Mouse (Mus musculus): ENCODE data around the gene Ttc8. TPM values are rescaled to one million over a fixed set of nuclear protein-coding genes. Genes with fewer than 3 reads are reported as not detected.
A peak's percentile ranks its signal among the peaks of the same experiment; 100 is the strongest.

Ttc8 gene
- polyA plus RNA-seq, 1 experiment from 2014 or later, result 35.7 TPM

DNA sequence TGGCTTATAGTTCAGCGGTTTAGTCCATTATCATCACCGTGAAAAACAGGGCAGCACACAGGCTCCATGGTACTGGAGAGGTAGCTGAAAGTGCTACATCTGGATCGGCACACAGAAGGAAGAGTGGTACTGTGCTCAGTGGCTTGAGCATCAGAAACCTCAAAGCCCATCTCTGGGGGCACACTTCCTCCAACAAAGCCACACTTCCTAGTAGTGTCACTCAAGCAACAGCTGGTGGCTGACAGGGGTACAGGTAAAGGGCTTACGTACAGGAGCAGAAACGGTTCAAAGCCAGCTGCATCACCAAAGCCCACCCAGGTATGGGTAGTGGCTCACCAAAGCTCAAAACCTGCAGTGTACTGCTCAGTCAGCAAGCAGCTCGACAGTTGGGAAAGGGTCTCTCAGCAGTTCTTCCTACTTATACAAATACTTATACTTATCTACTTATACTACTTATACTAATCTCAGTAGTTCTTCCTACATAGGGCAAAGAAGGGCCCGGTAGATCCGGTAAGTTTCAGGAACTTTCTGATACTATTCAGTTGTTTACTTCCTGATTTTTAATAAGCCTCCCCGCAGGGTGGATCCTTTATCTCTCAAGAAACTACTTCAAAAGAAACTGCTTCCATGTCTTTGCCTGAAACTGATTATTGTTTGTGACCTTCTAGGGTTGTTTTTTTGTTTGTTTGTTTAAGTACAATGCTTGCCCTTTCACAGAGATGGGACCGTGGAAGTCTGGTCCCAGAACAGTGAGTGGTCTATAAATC lies 78.5 kb downstream of the Ttc8 start:
- H3K4me3 ChIP-seq (ENCODE audit: low read depth, low read length), result no peak overlapping the region
- DNase-seq (ENCODE audit: low spot score) (no peak), ATAC-seq (ENCODE audit: insufficient number of reproducible peaks, low FRiP score, low TSS enrichment, low read depth) (no peak)
- H3K36me3 ChIP-seq (ENCODE audit: control insufficient read depth, insufficient read depth, low read length), result no peaks in the 10 kb centered on the region
- WGBS, result 88% methylated on average over 10 of the region's 10 CpGs
- H3K9me3 ChIP-seq (ENCODE audit: control insufficient read depth, low read length), result no peaks in the 10 kb centered on the region
- no peaks in the 10 kb centered on the region for H3K27me3 ChIP-seq (ENCODE audit: control insufficient read depth, insufficient read depth, low read length)
- no peak overlapping the region for H3K4me2 ChIP-seq (ENCODE audit: low read depth, severe bottlenecking)
- H3K27ac ChIP-seq (replicated peaks; ENCODE audit: low read depth, low read length), result no peak overlapping the region
- no peaks in the 10 kb centered on the region for H3K4me1 ChIP-seq (ENCODE audit: control insufficient read depth, insufficient read depth, low read length)
- no peak overlapping the region for H3K9ac ChIP-seq (ENCODE audit: low read length)

DNA sequence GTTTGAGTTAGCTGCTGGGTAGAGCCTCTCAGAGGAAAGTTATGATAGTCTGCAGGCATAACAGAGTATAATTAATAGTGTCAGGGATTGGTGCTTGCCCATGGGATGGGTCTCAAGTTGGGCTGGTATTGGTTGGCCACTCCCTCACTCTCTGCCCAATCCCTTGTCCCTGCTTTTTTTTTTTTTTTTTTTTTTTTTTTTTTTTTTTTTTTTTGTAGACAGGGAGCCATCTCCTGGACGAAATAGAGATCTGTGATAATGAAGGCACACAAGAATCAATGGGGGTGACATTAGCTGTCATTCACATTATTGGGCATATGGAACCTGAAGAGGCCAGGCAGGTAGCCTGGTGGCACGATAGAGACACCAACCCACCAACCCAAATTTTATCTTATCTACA lies 79.9 kb downstream of the Ttc8 start:
- Histone ChIP-seq H3K9me3 (ENCODE audit: control insufficient read depth, low read length) (no peaks in the 10 kb centered on the region), H3K9ac (ENCODE audit: low read length) (no peak overlapping the region), H3K4me2 (ENCODE audit: low read depth, severe bottlenecking) (no peak overlapping the region), H3K27ac (replicated peaks; ENCODE audit: low read depth, low read length) (no peak overlapping the region), H3K36me3 (ENCODE audit: control insufficient read depth, insufficient read depth, low read length) (no peaks in the 10 kb centered on the region), H3K4me1 (ENCODE audit: control insufficient read depth, insufficient read depth, low read length) (no peaks in the 10 kb centered on the region), H3K4me3 (ENCODE audit: low read depth, low read length) (no peak overlapping the region), H3K27me3 (ENCODE audit: control insufficient read depth, insufficient read depth, low read length) (no peaks in the 10 kb centered on the region)
- 73% methylated on average over 2 of the region's 2 CpGs for WGBS
- no peak for DNase-seq (ENCODE audit: low spot score)
- ATAC-seq (ENCODE audit: insufficient number of reproducible peaks, low FRiP score, low TSS enrichment, low read depth), result no peak

DNA sequence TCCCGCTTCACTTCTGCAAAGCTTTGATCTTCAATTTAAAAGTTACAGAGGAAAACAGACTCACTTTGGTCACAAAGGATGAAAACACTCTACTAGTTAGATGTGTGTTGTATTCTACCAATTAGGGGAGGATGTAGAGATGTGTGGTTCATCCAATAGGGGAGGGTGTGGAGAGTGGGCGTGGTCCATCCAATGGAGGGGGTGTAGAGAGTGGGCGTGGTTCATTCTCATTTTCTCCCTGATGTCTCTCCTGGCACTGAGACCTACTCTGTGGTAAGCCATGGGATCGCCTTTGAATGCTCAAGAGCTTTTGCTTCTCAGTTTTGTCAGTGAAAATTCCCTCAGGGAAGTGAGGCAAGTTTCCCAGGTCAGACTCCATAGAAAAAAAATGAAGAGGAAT lies 82.7 kb downstream of the Ttc8 start:
- no peak for DNase-seq (ENCODE audit: low spot score)
- no peaks in the 10 kb centered on the region for H3K36me3 ChIP-seq (ENCODE audit: control insufficient read depth, insufficient read depth, low read length)
- no peaks in the 10 kb centered on the region for H3K27me3 ChIP-seq (ENCODE audit: control insufficient read depth, insufficient read depth, low read length)
- H3K4me2 ChIP-seq (ENCODE audit: low read depth, severe bottlenecking), result no peak overlapping the region
- H3K9me3 ChIP-seq (ENCODE audit: control insufficient read depth, low read length), result no peaks in the 10 kb centered on the region
- H3K27ac ChIP-seq (replicated peaks; ENCODE audit: low read depth, low read length), result no peak overlapping the region
- no peaks in the 10 kb centered on the region for H3K4me1 ChIP-seq (ENCODE audit: control insufficient read depth, insufficient read depth, low read length)
- 60% methylated on average over 4 of the region's 4 CpGs for WGBS
- H3K4me3 ChIP-seq (ENCODE audit: low read depth, low read length), result no peak overlapping the region
- no peak for ATAC-seq (ENCODE audit: insufficient number of reproducible peaks, low FRiP score, low TSS enrichment, low read depth)
- H3K9ac ChIP-seq (ENCODE audit: low read length), result no peak overlapping the region

DNA sequence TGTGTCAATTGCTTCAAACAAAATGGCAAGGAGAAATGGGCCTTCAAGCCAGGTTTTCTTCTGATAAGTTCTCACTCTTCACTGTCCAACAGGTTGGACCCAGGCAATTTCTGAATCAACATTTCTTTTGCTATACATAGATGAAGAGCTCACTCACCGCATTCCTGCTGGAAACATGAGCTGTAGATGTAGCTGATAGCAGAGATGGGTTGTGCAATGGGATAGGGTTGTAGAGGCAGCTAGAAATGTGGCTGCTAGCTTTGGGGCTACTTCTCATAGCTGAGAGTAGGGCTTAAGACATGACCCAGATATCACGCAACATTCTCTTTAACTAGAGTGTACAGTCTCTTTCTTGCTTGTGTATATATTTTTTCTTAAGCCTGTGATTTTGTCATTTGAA lies 84.4 kb downstream of the Ttc8 start:
- H3K9ac ChIP-seq (ENCODE audit: low read length), result no peak overlapping the region
- no peak overlapping the region for H3K4me3 ChIP-seq (ENCODE audit: low read depth, low read length)
- DNase-seq (ENCODE audit: low spot score), result no peak
- no peaks in the 10 kb centered on the region for H3K4me1 ChIP-seq (ENCODE audit: control insufficient read depth, insufficient read depth, low read length)
- no peak overlapping the region for H3K27ac ChIP-seq (replicated peaks; ENCODE audit: low read depth, low read length)
- no peaks in the 10 kb centered on the region for H3K9me3 ChIP-seq (ENCODE audit: control insufficient read depth, low read length)
- 95% methylated on average over 2 of the region's 2 CpGs for WGBS
- no peak overlapping the region for H3K4me2 ChIP-seq (ENCODE audit: low read depth, severe bottlenecking)
- no peak for ATAC-seq (ENCODE audit: insufficient number of reproducible peaks, low FRiP score, low TSS enrichment, low read depth)
- H3K27me3 ChIP-seq (ENCODE audit: control insufficient read depth, insufficient read depth, low read length), result no peaks in the 10 kb centered on the region
- H3K36me3 ChIP-seq (ENCODE audit: control insufficient read depth, insufficient read depth, low read length), result no peaks in the 10 kb centered on the region

DNA sequence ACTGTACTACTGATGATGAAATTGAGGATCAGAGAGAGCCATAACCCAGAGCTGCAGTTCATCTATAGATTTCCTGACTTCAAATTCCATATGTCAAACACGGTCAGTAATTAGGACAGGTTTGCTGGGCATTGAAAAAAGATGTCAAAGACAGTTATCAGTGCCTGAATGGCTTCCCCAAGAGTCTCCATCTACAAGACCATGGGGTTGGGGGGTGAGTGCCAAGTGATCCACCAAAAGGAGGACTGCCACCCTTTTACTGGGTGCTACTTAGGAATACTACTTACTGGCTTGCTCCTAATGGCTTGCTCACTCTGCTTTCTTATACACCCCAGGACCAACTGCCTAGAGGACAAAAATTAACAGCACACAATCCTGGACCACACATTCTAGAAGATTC lies 88.4 kb downstream of the Ttc8 start:
- H3K27ac ChIP-seq (replicated peaks; ENCODE audit: low read depth, low read length), result no peak overlapping the region
- WGBS, result 77% methylated on average over 1 of the region's 1 CpGs
- ATAC-seq (ENCODE audit: insufficient number of reproducible peaks, low FRiP score, low TSS enrichment, low read depth), result no peak
- H3K4me1 ChIP-seq (ENCODE audit: control insufficient read depth, insufficient read depth, low read length), result no peaks in the 10 kb centered on the region
- H3K4me2 ChIP-seq (ENCODE audit: low read depth, severe bottlenecking), result no peak overlapping the region
- no peak overlapping the region for H3K9ac ChIP-seq (ENCODE audit: low read length)
- no peaks in the 10 kb centered on the region for H3K9me3 ChIP-seq (ENCODE audit: control insufficient read depth, low read length)
- no peak overlapping the region for H3K4me3 ChIP-seq (ENCODE audit: low read depth, low read length)
- DNase-seq (ENCODE audit: low spot score), result no peak
- no peaks in the 10 kb centered on the region for H3K36me3 ChIP-seq (ENCODE audit: control insufficient read depth, insufficient read depth, low read length)
- H3K27me3 ChIP-seq (ENCODE audit: control insufficient read depth, insufficient read depth, low read length), result no peaks in the 10 kb centered on the region

DNA sequence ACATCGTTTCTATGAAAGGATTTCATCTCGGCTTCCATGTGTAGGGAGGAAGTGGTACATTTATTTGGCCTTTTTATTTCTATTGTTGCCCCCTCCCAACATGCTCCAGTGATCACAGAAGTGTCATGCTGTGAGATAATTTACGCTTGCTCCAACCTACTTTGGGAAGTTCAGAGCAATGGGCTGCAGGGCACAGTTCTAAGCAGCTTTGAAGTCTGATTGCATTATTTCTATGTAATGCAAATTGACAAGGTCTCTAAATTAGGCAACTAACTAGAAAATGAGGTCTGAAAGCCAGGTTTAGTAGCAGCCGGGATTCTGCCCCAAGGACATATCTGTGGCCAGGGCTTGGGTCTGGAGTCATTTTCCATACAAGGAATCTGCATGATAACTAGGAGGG lies 89.1 kb downstream of the Ttc8 start:
- Histone ChIP-seq H3K27ac (replicated peaks; ENCODE audit: low read depth, low read length) (no peak overlapping the region), H3K4me1 (ENCODE audit: control insufficient read depth, insufficient read depth, low read length) (no peaks in the 10 kb centered on the region), H3K27me3 (ENCODE audit: control insufficient read depth, insufficient read depth, low read length) (no peaks in the 10 kb centered on the region), H3K9me3 (ENCODE audit: control insufficient read depth, low read length) (no peaks in the 10 kb centered on the region), H3K4me3 (ENCODE audit: low read depth, low read length) (no peak overlapping the region), H3K9ac (ENCODE audit: low read length) (no peak overlapping the region), H3K36me3 (ENCODE audit: control insufficient read depth, insufficient read depth, low read length) (no peaks in the 10 kb centered on the region), H3K4me2 (ENCODE audit: low read depth, severe bottlenecking) (no peak overlapping the region)
- DNase-seq (ENCODE audit: low spot score) (no peak), ATAC-seq (ENCODE audit: insufficient number of reproducible peaks, low FRiP score, low TSS enrichment, low read depth) (no peak)
- 42% methylated on average over 4 of the region's 4 CpGs for WGBS

DNA sequence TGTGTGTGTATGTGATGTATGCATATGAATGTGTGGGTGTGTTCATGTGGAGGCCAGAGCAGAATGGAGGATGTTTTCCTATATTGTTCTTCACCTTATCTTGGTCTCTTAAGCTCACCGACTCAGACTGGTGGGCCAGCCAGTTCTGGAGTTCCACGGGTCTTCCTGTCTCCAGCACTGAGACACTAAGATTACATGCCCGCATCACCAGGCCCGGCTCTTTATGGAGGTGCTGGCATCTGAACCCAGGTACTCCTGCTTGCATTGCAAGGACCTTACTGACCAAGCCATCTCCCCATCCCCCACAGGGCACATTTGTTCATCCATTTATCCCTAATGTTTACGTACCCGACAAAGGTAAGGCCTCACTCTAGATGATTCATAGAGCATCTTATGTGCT lies 89.7 kb downstream of the Ttc8 start:
- no peaks in the 10 kb centered on the region for H3K4me1 ChIP-seq (ENCODE audit: control insufficient read depth, insufficient read depth, low read length)
- 87% methylated on average over 6 of the region's 6 CpGs for WGBS
- ATAC-seq (ENCODE audit: insufficient number of reproducible peaks, low FRiP score, low TSS enrichment, low read depth) (no peak), DNase-seq (ENCODE audit: low spot score) (no peak)
- H3K27me3 ChIP-seq (ENCODE audit: control insufficient read depth, insufficient read depth, low read length), result no peaks in the 10 kb centered on the region
- no peak overlapping the region for H3K4me2 ChIP-seq (ENCODE audit: low read depth, severe bottlenecking)
- no peaks in the 10 kb centered on the region for H3K9me3 ChIP-seq (ENCODE audit: control insufficient read depth, low read length)
- no peak overlapping the region for H3K27ac ChIP-seq (replicated peaks; ENCODE audit: low read depth, low read length)
- H3K4me3 ChIP-seq (ENCODE audit: low read depth, low read length), result no peak overlapping the region
- H3K36me3 ChIP-seq (ENCODE audit: control insufficient read depth, insufficient read depth, low read length), result no peaks in the 10 kb centered on the region
- H3K9ac ChIP-seq (ENCODE audit: low read length), result no peak overlapping the region

DNA sequence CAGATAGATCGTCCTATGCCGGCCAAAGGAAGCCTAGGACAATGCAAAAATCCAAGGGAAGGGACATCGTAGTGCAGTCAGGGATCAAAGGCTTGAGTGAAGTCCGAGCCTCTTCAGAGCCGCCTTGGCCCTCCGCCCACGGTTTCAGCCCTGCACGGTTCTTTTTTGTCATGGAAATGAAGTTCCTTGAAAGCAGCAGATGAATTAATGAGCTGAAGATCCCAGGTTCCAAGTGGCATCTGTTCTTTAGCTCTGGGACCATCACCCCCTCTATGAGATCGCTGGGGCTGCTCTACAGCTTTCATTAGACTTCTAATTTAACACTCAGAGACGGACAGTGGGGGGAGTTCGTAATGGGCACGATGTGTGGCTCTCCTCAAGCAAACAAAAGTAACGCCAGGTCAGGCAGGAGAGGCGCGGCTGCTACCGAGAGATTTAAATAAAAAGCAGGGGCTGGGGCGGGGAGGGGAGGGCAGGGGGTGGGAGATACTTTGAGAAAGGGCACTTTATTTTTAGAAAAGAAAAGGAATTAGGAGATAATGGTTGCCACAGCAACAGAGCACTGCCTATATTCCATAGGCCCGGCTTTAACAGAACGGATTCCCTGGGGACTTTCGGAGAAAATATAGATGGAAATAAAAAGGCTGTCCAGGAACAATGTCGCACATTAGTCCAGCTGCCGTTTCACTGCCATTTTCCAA lies 90.9 kb downstream of the Ttc8 start:
- no peak overlapping the region for H3K9ac ChIP-seq (ENCODE audit: low read length)
- H3K36me3 ChIP-seq (ENCODE audit: control insufficient read depth, insufficient read depth, low read length), result no peaks in the 10 kb centered on the region
- no peaks in the 10 kb centered on the region for H3K9me3 ChIP-seq (ENCODE audit: control insufficient read depth, low read length)
- H3K4me3 ChIP-seq (ENCODE audit: low read depth, low read length), result no peak overlapping the region
- H3K4me2 ChIP-seq (ENCODE audit: low read depth, severe bottlenecking), result peak overlapping the region; percentile 15
- 15% methylated on average over 22 of the region's 22 CpGs for WGBS
- ATAC-seq (ENCODE audit: insufficient number of reproducible peaks, low FRiP score, low TSS enrichment, low read depth) (no peak), DNase-seq (ENCODE audit: low spot score) (peak; percentile 27)
- H3K4me1 ChIP-seq (ENCODE audit: control insufficient read depth, insufficient read depth, low read length), result no peaks in the 10 kb centered on the region
- H3K27ac ChIP-seq (replicated peaks; ENCODE audit: low read depth, low read length), result no peak overlapping the region
- no peaks in the 10 kb centered on the region for H3K27me3 ChIP-seq (ENCODE audit: control insufficient read depth, insufficient read depth, low read length)
